Mouse (Mus musculus) kidney, adult 2 months (tissue): ENCODE results near the gene Myl6b.

Experiments
- CTCF ChIP-seq: fragments of 200-500 bp; conservative IDR thresholded peaks from 2 replicates; pipeline ENCODE4 v1.5.1; 2011; ENCODE audit warnings: low read depth, mild to moderate bottlenecking, control low read depth, low read length, moderate library complexity, mixed read lengths; ENCODE audit not compliant: insufficient read depth, insufficient read length
- POLR2A ChIP-seq: fragments of 200-500 bp; IDR thresholded peaks from one replicate; pipeline ENCODE4 v1.6.1; 2011; ENCODE audit warnings: low read depth, low read length, control low read depth

DNA sequence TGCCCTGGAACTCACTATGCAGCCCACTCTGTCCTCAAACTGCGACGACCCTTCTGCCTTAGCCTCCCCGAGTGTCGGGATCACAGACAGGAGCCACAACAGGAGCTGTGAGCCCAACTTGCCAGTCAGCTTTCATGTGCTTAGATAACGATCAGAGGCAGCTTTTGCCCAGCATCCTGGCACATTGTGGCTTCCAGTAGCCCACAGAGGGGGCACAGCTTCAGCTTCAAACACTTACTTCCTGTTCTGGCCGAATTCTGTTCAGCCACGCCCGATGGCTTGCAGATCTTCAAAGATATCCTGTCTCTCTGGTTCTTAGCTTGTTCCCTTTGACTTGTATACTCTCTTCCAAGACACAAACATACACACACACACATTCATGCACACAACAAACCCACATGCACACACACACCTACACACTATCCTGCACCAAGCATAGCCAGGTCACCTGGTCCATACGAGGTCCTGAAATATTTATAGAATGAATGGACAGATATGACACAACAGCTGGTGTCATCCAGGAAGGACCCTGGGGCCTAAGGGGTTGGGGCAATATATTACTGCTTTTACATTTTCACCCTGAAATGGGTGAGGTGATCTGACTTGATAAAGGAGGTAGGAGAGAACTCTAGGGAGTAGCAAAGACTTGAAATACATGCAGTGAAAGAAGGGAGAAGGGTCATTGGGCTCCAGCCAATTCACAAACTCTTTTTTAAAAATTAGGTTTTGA, 6.3 kb upstream of the Myl6b start:
- TF ChIP-seq CTCF = no peak
- no peak for TF ChIP-seq POLR2A
